Mouse (Mus musculus): ENCODE results near the gene Tmem86a. TPM values are rescaled to one million over a fixed set of nuclear protein-coding genes. Genes with fewer than 3 reads are reported as not detected.

Gene Tmem86a
- polyA plus RNA-seq, 1 experiment from 2014 or later, result 27.7 TPM

DNA sequence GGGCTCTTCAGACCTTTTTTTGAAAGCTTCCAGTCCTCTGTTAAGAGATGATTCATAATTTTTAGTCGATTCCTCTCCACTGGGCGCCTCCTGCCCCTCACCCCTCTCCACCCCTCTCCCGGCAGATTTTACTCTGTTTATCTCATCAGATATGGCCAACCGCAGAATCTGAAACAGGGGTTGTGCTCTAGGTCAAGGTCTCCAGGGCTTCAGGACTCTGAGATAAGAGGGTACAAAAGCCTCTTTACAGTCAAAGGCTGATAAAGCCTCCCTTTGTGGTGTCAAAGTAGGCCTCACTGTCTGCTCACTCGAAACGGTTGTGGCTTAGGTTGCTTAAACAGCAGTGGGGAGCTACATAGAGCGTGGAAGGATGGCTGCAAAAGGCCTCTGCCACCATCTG is 8.9 kb downstream of the Tmem86a start:
- Histone ChIP-seq H3K27ac (ENCODE audit: low read length) (no peak overlapping the region), H3K9ac (replicated peaks; ENCODE audit: low read depth, low read length) (no peak overlapping the region), H3K36me3 (ENCODE audit: control insufficient read depth, insufficient read depth) (no peaks in the 10 kb centered on the region), H3K4me2 (ENCODE audit: low read length) (no peak overlapping the region), H3K4me1 (replicated peaks; ENCODE audit: control insufficient read depth, insufficient read depth, low read length) (no peaks in the 10 kb centered on the region), H3K9me3 (ENCODE audit: control insufficient read depth, low read length) (no peaks in the 10 kb centered on the region), H3K4me3 (replicated peaks; ENCODE audit: low read length) (no peak overlapping the region), H3K27me3 (replicated peaks; ENCODE audit: control insufficient read depth, insufficient read depth, low read length) (no peaks in the 10 kb centered on the region)
- ATAC-seq, result no peak
- 88% methylated on average over 7 of the region's 7 CpGs for WGBS

DNA sequence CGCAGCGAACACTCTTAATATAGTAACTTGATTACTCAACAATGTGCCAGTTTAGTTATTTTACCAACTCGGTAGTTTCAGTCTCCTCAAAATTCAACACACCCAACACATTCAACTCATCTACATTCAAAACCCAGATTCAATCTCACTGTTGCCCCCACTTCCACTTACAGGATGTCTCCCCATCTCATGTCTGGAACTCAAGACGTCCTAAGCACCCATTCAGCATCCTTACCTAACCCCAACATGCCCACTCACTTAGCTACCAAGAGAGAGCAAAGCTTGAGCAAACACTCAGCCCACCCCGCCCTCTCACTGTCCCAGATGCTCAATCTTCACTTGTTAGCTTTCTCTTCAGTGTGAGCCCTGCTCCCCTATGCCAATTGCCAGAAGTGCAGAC is 11.2 kb downstream of the Tmem86a start:
- Histone ChIP-seq H3K27me3 (replicated peaks; ENCODE audit: control insufficient read depth, insufficient read depth, low read length) (no peaks in the 10 kb centered on the region), H3K4me3 (replicated peaks; ENCODE audit: low read length) (no peak overlapping the region), H3K4me1 (replicated peaks; ENCODE audit: control insufficient read depth, insufficient read depth, low read length) (no peaks in the 10 kb centered on the region), H3K9ac (replicated peaks; ENCODE audit: low read depth, low read length) (no peak overlapping the region), H3K4me2 (ENCODE audit: low read length) (no peak overlapping the region), H3K9me3 (ENCODE audit: control insufficient read depth, low read length) (no peaks in the 10 kb centered on the region), H3K27ac (ENCODE audit: low read length) (no peak overlapping the region), H3K36me3 (ENCODE audit: control insufficient read depth, insufficient read depth) (no peaks in the 10 kb centered on the region)
- WGBS, result 86% methylated on average over 5 of the region's 5 CpGs
- no peak for ATAC-seq

DNA sequence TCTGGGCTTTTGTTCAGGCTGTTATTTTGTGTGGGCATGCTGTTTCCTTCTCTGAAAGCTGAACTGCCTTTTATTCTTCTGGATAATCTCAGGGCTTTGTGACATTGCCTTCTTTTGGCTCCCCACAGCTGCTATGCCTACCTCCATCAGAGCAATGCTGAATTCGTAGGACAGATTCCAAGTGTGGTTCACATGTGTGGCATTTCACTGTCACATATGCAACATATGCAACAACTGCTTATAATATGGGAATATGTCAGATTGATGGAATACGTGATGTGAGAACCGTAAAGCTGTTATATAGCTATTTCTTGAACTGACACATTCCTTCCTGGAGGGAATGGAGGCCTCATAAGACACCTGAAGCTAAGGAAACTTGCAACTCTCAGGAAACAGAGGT is 16.5 kb downstream of the Tmem86a start:
- Histone ChIP-seq H3K4me2 (ENCODE audit: low read length) (no peak overlapping the region), H3K27me3 (replicated peaks; ENCODE audit: control insufficient read depth, insufficient read depth, low read length) (no peaks in the 10 kb centered on the region), H3K4me1 (replicated peaks; ENCODE audit: control insufficient read depth, insufficient read depth, low read length) (no peaks in the 10 kb centered on the region), H3K9me3 (ENCODE audit: control insufficient read depth, low read length) (no peaks in the 10 kb centered on the region), H3K36me3 (ENCODE audit: control insufficient read depth, insufficient read depth) (no peaks in the 10 kb centered on the region), H3K4me3 (replicated peaks; ENCODE audit: low read length) (no peak overlapping the region), H3K27ac (ENCODE audit: low read length) (no peak overlapping the region), H3K9ac (replicated peaks; ENCODE audit: low read depth, low read length) (no peak overlapping the region)
- no peak for ATAC-seq
- 79% methylated on average over 3 of the region's 3 CpGs for WGBS

DNA sequence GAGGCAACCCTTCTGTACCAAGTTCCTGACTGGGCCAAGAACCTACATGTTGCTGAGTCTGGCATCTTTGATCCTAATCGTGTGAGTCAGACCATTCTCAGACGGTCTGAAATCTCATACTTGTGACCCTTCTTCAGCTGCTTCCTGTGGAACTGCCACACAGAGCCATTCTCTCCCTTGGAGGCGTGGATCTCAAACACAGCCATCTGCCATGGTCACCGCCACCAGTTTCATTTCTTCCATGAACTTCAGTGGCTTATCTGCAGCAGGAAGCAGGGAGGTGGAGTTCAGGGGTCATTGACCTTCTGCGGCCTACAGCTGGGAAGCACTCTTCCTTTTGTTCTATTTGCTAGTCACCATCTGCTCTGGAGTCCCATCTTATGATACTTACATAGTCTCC is 17.5 kb downstream of the Tmem86a start:
- H3K27ac ChIP-seq (ENCODE audit: low read length), result no peak overlapping the region
- no peak overlapping the region for H3K4me2 ChIP-seq (ENCODE audit: low read length)
- ATAC-seq, result no peak
- H3K4me3 ChIP-seq (replicated peaks; ENCODE audit: low read length), result no peak overlapping the region
- no peaks in the 10 kb centered on the region for H3K4me1 ChIP-seq (replicated peaks; ENCODE audit: control insufficient read depth, insufficient read depth, low read length)
- no peaks in the 10 kb centered on the region for H3K36me3 ChIP-seq (ENCODE audit: control insufficient read depth, insufficient read depth)
- H3K9ac ChIP-seq (replicated peaks; ENCODE audit: low read depth, low read length), result no peak overlapping the region
- 86% methylated on average over 5 of the region's 5 CpGs for WGBS
- H3K9me3 ChIP-seq (ENCODE audit: control insufficient read depth, low read length), result no peaks in the 10 kb centered on the region
- no peaks in the 10 kb centered on the region for H3K27me3 ChIP-seq (replicated peaks; ENCODE audit: control insufficient read depth, insufficient read depth, low read length)

DNA sequence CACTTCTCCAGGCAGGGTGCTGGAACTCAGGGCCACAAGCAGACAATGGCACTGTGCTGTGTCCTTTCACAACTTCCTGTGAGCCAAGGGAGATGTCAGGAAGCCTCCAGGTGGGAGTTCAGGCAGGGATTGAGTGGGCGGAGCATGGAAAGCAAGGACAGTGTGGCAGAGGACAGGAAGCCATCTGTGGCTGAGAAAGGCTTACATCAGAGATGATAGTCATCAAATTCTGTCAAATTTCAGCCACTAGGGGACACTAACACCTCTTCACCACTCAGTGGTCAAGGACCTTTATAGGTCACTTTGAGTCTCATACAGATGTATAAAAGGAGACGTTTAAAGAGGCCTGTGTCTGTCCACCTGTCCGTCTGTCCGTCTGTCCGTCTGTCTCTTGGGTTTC is 22.1 kb downstream of the Tmem86a start:
- WGBS, result 75% methylated on average over 5 of the region's 5 CpGs
- no peak for ATAC-seq
- Histone ChIP-seq H3K4me1 (replicated peaks; ENCODE audit: control insufficient read depth, insufficient read depth, low read length) (no peaks in the 10 kb centered on the region), H3K27ac (ENCODE audit: low read length) (no peak overlapping the region), H3K27me3 (replicated peaks; ENCODE audit: control insufficient read depth, insufficient read depth, low read length) (no peaks in the 10 kb centered on the region), H3K4me2 (ENCODE audit: low read length) (no peak overlapping the region), H3K36me3 (ENCODE audit: control insufficient read depth, insufficient read depth) (no peaks in the 10 kb centered on the region), H3K9ac (replicated peaks; ENCODE audit: low read depth, low read length) (no peak overlapping the region), H3K4me3 (replicated peaks; ENCODE audit: low read length) (no peak overlapping the region), H3K9me3 (ENCODE audit: control insufficient read depth, low read length) (no peaks in the 10 kb centered on the region)

DNA sequence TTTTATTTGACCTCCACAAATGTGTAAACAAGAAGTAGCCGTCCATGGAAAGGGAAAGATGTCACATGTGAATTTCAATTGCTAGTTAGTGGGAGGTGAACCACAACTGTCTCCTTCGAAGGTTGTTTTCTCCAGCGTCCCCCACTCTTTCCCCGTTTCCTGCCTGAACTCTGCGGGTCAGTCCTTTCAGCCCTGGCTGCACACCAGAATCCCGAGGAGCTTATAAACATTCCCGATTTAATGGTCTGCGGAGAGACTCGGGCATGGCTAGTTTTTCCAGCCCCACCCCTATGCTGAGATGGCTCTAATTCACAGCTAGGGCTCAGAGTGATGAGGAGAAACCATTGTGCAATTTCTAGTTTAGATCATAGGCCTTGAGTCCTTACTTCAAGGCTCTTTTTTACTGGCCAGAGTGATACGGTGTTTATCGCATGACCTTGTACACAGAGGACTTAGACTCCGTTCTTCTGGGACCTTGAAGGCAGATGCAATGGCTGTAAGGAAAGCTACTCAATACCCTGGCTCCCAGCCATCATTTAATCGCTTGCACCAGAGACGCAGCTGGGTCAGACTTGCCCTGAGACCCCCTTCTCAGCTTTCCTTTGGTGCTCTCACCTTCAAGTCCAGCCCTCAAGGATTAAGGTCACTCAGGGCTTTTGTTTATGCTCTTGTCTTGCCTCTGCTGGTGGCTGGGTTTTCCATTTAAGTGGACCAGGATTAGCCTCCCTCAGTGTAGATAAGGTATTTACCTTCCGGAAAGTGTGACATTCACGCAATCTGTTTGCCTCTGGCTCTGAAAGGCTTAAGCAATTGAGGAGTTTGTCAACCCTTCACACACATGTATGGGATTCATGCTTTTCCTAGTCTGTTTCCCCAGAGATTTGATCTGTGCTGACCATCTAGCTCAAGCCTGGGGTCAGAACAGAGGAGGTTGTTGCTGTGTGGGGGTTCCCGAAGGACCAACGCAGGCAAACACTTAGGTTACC is 23.4 kb downstream of the Tmem86a start:
- no peaks in the 10 kb centered on the region for H3K4me1 ChIP-seq (replicated peaks; ENCODE audit: control insufficient read depth, insufficient read depth, low read length)
- H3K36me3 ChIP-seq (ENCODE audit: control insufficient read depth, insufficient read depth), result no peaks in the 10 kb centered on the region
- ATAC-seq, result no peak
- no peak overlapping the region for H3K4me2 ChIP-seq (ENCODE audit: low read length)
- H3K9ac ChIP-seq (replicated peaks; ENCODE audit: low read depth, low read length), result no peak overlapping the region
- no peaks in the 10 kb centered on the region for H3K9me3 ChIP-seq (ENCODE audit: control insufficient read depth, low read length)
- H3K27ac ChIP-seq (ENCODE audit: low read length), result no peak overlapping the region
- no peaks in the 10 kb centered on the region for H3K27me3 ChIP-seq (replicated peaks; ENCODE audit: control insufficient read depth, insufficient read depth, low read length)
- 56% methylated on average over 18 of the region's 18 CpGs for WGBS
- H3K4me3 ChIP-seq (replicated peaks; ENCODE audit: low read length), result no peak overlapping the region

DNA sequence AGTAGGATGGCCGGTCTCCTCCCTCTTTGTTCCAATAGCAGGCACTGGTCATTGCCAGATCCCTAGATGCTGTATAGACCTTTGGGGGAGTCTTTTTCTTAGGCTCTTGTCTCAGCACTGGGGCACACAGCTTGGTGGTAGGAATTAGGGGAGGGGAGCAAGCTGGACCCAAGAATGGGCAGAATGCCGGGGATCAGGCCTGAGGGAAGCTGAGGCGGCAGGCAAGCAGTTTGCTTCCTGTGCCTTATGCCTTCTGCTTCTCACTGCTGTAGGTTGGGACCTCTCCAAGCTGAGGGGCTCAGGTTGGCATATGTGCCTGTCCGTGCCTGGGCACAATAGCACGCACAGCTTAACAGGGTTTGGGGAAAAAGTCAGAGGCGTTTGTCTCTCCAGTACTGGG is 25.8 kb downstream of the Tmem86a start:
- Histone ChIP-seq H3K36me3 (ENCODE audit: control insufficient read depth, insufficient read depth) (no peaks in the 10 kb centered on the region), H3K4me3 (replicated peaks; ENCODE audit: low read length) (no peak overlapping the region), H3K9ac (replicated peaks; ENCODE audit: low read depth, low read length) (no peak overlapping the region), H3K4me1 (replicated peaks; ENCODE audit: control insufficient read depth, insufficient read depth, low read length) (no peaks in the 10 kb centered on the region), H3K9me3 (ENCODE audit: control insufficient read depth, low read length) (no peaks in the 10 kb centered on the region), H3K4me2 (ENCODE audit: low read length) (no peak overlapping the region), H3K27ac (ENCODE audit: low read length) (no peak overlapping the region), H3K27me3 (replicated peaks; ENCODE audit: control insufficient read depth, insufficient read depth, low read length) (no peaks in the 10 kb centered on the region)
- ATAC-seq, result no peak
- 77% methylated on average over 6 of the region's 6 CpGs for WGBS

DNA sequence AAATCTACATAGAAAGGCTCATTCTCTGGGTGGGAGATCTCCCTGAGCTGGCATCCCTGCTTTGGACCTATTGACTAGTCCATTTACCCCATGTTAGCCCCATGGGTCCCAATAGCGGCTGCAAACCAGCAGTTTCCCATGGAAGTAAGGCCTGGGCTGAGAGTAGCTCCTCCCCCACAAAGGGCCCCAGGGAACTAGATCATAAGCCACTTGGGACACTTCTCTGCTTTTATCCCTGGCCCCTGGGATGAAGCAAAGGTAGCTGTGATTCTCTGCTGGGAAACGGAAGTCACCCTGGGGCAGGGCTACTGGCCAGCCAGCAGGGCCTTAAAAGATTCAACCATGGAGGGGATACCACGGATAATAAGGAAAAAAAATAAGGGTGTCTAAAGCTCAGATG is 26.3 kb downstream of the Tmem86a start:
- no peak overlapping the region for H3K27ac ChIP-seq (ENCODE audit: low read length)
- no peak for ATAC-seq
- no peak overlapping the region for H3K4me2 ChIP-seq (ENCODE audit: low read length)
- 73% methylated on average over 3 of the region's 3 CpGs for WGBS
- H3K9ac ChIP-seq (replicated peaks; ENCODE audit: low read depth, low read length), result no peak overlapping the region
- no peaks in the 10 kb centered on the region for H3K4me1 ChIP-seq (replicated peaks; ENCODE audit: control insufficient read depth, insufficient read depth, low read length)
- H3K9me3 ChIP-seq (ENCODE audit: control insufficient read depth, low read length), result no peaks in the 10 kb centered on the region
- no peaks in the 10 kb centered on the region for H3K27me3 ChIP-seq (replicated peaks; ENCODE audit: control insufficient read depth, insufficient read depth, low read length)
- H3K36me3 ChIP-seq (ENCODE audit: control insufficient read depth, insufficient read depth), result no peaks in the 10 kb centered on the region
- no peak overlapping the region for H3K4me3 ChIP-seq (replicated peaks; ENCODE audit: low read length)

DNA sequence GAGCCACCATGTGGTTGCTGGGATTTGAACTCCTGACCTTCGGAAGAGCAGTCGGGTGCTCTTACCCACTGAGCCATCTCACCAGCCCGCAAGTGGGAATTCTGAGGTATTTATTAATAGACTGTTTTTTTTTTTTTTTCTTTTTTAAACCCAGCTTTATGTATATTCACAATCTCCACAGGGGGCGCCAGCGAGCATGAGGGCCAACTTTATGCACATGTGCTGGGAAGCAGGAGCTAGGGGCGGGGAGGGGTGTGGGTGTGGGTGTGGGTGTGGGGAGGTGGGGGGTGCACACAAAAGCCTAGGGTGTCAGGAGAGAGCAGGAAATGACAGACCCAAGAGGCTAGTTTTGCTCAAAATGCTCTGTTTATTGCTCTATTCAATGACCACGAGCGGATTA is 27.1 kb downstream of the Tmem86a start:
- Histone ChIP-seq H3K27ac (ENCODE audit: low read length) (no peak overlapping the region), H3K36me3 (ENCODE audit: control insufficient read depth, insufficient read depth) (no peaks in the 10 kb centered on the region), H3K4me2 (ENCODE audit: low read length) (no peak overlapping the region), H3K27me3 (replicated peaks; ENCODE audit: control insufficient read depth, insufficient read depth, low read length) (no peaks in the 10 kb centered on the region), H3K9ac (replicated peaks; ENCODE audit: low read depth, low read length) (no peak overlapping the region), H3K4me3 (replicated peaks; ENCODE audit: low read length) (no peak overlapping the region), H3K9me3 (ENCODE audit: control insufficient read depth, low read length) (no peaks in the 10 kb centered on the region), H3K4me1 (replicated peaks; ENCODE audit: control insufficient read depth, insufficient read depth, low read length) (no peaks in the 10 kb centered on the region)
- ATAC-seq, result no peak
- WGBS, result 70% methylated on average over 8 of the region's 8 CpGs

Measured in forebrain, embryonic 16.5 days (tissue).